Mouse (Mus musculus) frontal cortex, adult (tissue): ENCODE measurements around the gene Pald1.

Experiments
- ATAC-seq: cut with Nextera tagmentation; 2 replicates; pipeline ENCODE4 v1.9.2; 2017; ENCODE audit warnings: mild to moderate bottlenecking, moderate library complexity, mixed read lengths; ENCODE audit not compliant: low TSS enrichment

Gene Pald1

DNA sequence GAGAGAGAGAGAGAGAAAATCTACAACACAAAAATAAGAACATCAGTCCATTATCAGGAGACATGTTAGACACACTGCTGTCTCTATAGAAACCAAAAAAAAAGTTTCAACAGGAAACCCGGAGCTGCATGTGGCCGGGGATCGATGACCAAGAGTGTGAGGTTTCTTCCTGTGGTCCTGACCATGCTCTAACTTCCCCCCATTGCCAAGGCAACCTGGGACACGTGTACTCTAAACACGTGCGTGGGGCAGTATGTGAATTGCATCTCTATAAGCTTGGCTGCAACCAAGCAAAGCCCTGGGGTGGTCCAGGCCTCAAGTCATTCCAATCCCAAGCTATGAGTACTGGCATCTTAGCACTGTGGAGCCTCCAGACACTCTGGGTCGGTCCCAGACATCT is 48.8 kb downstream of the Pald1 start:
- no peak for ATAC-seq

GRCm38 (mm10) chr10:61331046-61331445 is 52.3 kb downstream of the Pald1 start:
- peak; percentile 100 for ATAC-seq

DNA sequence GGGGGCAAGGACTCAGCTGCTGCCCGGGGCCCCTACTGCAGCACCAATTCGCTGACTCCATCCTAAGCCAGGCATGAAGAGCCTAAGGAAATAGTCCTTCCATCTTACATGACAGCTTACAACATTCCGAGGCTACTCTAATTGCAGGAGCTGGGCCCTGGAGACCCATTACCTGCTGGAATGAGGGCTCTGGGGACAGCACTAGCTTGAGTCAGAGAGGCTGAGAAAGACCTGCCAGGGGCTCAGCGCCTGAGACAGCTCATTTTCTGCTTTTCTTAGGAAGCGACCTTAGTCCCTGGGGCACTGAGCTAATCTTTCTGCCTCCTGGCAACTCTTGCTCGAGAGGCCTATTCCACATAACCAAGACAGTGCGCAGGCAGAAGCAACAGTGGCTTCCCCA is 54.4 kb downstream of the Pald1 start:
- ATAC-seq: no peak

DNA sequence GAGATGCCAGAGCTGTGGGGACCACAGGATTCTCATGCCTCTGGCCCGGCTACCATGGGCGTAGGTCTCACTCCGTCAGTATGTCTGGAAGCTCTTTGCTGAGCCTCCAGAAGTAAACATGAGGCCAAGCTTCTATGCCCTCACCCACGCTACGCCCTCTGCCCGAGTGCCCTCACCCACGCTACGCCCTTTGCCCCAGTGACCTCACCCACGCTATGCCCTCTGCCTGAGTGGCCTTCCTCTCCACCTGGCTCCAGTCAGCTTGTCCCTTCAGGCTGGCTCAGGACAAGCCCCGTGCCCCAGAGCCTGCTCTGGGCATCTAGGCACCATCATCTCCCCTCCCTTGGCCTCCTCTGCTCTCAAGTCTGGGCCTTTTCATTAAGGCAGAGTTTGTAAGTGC is 55.8 kb downstream of the Pald1 start:
- no peak for ATAC-seq

DNA sequence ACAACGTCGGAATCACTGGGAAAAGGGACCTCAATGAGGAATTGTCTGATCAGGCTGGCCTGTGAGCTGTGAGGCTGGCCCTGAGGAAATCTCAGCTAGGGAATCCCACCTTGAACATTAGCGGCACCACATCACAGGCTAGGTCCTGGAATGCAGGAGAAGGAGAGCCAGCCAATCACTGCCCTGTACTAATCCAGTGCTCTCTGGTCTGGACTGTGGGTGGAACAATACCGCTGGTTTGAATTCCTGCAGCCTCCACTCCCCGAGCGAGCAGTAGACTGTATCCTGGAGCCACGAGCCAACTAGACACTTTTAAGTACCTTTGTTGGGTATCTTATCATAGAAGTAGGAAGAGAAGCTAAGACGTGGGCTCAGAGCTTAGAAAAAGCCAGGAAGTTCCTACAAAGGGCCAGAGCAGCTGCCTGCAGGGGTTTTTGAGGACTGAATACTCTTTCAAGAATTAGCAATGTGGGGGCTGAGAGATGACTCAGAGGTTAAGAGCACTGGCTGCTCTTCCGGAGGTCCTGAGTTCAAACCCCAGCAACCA is 57.5 kb downstream of the Pald1 start:
- ATAC-seq: no peak

- no peak for ATAC-seq
These were observed 58.6 kb downstream of the Pald1 start for GRCm38 (mm10) chr10:61324717-61325116.

- no peak for ATAC-seq
These were observed 64.8 kb downstream of the Pald1 start for GRCm38 (mm10) chr10:61318527-61318926.

GRCm38 (mm10) chr10:61315324-61315880 is 67.9 kb downstream of the Pald1 start:
- no peak for ATAC-seq

DNA sequence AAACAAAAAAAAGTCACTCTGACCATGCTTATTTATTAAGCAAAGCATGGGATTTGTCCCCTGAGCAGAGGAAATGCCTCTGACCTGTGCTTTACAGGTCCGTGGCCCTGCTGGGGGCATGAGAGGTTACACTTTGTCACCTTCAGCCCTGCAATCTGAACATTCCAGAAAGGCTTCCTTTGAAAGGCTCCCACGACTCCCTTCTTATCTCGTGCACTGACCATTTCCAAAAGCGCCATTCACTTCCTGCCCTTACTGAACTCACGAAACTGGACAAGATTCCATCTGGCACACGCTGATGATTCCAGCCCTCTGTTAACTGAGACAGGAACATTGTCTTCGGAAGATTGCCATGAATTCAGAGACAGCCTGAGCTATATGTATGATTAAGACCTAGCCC is 69.6 kb downstream of the Pald1 start:
- ATAC-seq: no peak

DNA sequence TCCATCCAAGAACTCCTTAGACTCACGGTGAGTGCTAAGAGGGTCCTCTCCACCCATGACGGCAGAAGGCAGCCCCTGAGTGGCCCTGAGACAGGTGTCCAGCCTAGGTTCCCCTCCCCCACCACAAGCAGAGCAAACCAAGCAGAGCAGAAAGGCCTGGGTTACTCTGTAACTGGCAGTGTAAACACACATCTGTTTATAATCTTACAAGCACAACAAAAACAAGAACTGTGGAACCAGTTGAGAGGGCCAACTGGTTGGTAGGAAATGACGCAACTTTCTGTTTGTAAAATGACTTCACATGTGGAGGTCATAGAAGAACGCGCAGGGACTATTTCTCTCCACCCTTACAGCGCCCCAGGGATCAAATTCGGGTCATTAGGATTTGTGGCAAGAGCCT is 70.6 kb downstream of the Pald1 start:
- no peak for ATAC-seq

- ATAC-seq: no peak
These were observed 71.2 kb downstream of the Pald1 start for GRCm38 (mm10) chr10:61312159-61312558.

GRCm38 (mm10) chr10:61308706-61309320 is 74.5 kb downstream of the Pald1 start:
- ATAC-seq: no peak

DNA sequence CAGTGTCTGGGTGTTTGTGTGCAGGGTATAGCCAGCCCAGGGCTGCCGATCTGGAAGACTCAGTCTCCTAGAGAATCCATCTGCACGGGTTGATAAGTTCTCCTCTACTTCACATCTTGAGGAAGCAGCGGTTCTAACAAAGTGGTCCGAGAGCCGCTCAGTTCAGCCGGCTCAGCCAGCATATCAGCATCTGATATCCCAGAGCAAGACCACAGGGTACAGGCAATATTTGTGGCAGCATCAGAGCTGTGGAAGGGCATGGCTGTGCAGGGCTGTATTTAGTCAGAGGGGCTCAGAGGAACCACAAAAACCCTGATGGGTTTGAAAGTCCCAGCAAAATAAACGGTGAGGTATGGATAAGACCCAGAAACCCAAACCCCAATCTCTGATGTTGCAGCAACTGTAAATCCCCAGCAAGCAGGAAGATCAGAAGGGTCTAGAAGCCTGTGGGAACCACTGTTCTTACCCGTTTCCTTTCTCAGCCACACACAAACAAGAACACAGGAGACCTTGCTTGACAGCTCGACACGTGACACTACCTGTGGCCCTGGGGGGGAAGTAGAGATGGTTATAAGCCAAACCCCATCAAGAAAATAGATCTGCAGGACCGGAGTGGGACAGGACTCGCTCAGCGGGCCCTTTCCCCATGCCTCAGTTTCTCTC is 77.3 kb downstream of the Pald1 start:
- no peak for ATAC-seq

GRCm38 (mm10) chr10:61304046-61304445 is 79.3 kb downstream of the Pald1 start:
- ATAC-seq: no peak

- ATAC-seq: no peak
These were observed 82.3 kb downstream of the Pald1 start for GRCm38 (mm10) chr10:61300996-61301395.

- ATAC-seq: no peak
These were observed 85.9 kb downstream of the Pald1 start, which contains the start of gene Prf1 for GRCm38 (mm10) chr10:61297477-61297876. Gene Prf1, plus strand, starts transcription at chr10:61297833.

DNA sequence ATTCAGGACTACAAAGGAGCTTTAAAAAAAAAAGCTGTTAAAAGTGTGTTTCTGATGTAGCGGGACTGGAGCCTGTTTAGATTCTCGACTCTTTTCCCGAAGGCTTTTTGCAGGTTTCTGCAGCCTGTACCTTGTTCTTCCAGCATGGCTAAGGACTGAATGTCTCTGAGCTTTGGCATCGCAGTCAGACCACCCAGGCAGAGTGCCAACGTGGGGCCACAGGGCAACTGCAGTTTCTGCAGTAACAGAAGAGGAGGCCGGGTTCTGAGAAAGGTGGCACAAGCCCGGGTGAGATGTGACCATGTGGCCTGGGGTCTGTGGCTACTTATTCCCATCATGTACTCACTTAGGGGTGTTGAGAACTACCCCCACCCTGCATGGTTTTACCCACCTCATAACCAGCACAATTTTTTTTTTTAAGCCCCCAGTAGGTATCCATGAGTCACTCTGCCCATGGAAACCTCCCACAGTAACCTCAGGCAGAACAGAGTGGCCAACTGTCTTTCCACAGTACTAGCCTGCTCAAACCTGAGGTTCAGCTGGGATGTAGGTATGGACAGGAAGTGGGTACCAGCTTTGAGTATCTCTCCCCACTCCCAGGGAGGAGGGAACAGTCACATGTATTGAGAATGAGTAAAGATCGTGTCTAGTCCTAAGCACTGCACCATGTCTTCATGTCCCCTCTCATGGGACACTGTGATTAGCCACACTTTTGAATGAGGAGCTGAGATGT is 86.5 kb downstream of the Pald1 start:
- ATAC-seq: no peak

DNA sequence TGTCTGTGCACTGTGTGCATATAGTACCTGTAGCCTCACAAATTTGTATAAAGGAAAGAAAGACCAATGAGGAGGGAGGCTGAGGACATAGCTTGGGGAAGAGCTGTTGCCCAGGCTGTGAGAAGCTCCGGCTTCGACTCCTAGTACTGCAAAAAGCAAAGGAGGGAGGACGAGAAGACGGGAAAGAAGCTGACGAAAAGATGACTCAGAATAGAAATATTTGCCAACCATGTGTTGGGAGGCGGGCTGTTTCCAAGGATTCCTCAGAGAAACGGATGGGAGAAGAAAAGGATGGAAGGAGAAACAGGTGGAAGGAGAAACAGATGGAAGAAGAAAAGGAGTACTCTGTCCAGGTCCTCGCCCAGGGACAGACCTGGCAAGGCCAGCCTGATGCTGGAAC is 89.1 kb downstream of the Pald1 start:
- ATAC-seq: peak; percentile 70

DNA sequence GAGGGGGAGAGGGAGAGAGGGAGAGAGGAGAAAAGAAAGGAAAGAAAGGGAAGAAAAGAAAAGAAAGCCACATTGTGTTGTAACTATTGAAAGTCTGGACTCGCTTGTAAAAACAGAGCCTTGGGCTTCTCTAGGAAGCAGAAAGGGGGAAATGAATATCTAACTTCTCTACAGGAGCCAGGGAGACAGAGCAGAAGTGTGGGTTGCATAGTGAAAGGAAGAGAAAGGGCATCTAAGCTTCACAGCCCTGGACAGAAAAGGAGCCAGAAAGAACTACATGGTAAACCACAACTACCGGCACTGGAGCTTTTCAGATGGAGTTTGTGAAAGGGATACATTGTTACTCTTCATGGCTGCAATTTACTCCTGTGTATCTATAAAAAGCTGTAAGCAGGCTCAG is 92.9 kb downstream of the Pald1 start:
- ATAC-seq: no peak

DNA sequence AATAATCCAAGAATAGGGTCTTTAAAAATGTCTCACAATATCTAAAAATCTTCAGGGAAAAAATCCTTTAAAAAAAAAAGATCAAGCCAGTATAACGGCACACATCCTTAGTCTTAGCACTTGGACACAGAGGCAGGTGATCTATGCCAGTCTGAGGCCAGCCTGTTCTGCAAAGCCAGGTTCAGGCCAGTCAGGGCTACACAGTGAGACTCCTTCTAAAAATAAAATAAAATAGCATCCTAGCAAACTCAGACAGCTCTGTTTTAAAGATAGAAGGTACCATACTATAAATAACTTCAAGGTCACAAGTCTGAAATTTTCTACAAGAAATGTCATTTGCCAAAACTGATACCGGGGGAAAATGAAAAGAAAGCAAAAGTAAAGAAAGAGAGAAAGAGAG is 93.3 kb downstream of the Pald1 start:
- no peak for ATAC-seq

DNA sequence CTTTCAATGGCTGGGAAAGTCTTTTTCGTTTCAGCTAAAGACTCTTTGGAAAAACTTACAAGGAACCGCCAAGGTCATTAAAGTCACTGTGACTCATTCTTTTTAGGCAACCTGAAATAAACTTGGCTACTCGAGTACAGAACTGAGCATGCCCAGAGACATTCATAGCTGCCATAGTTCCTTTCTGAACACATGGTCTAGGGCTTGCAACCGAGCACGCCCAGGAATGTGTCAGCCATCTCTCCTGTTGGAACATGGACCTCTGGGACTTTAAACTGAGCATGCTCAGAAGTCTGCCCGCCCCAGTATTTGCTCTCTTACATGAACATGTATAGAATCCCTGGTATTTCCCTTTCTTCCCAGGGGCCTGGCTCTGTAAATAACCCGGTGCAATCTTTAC is 97.1 kb downstream of the Pald1 start:
- no peak for ATAC-seq

GRCm38 (mm10) chr10:61285271-61285670 is 98.1 kb downstream of the Pald1 start:
- no peak for ATAC-seq

GRCm38 (mm10) chr10:61284309-61284708 is 99.0 kb downstream of the Pald1 start:
- ATAC-seq: no peak
